Mouse (Mus musculus) cortical plate, adult 2 months (tissue): ENCODE measurements around the gene Ttc23. TPM values are rescaled to one million over a fixed set of nuclear protein-coding genes. Genes with fewer than 3 reads are reported as not detected.
A peak's percentile ranks its signal among the peaks of the same experiment; 100 is the strongest.

Source experiments
- H3K27ac ChIP-seq: fragments of 200-500 bp; 2 replicates; pipeline ENCODE4 v1.5.1; 2012; ENCODE audit warnings: low read length, control low read depth, inconsistent platforms; ENCODE audit not compliant: insufficient read depth
- H3K4me1 ChIP-seq: fragments of 200-500 bp; 2 replicates; pipeline ENCODE4 v1.6.1; 2011; ENCODE audit warnings: low read length; ENCODE audit not compliant: control insufficient read depth, insufficient read depth
- H3K4me3 ChIP-seq: fragments of 200-500 bp; 2 replicates; pipeline ENCODE4 v1.5.1; 2011; ENCODE audit warnings: mild to moderate bottlenecking, low read length, control low read depth; ENCODE audit not compliant: insufficient read depth
- CTCF ChIP-seq: fragments of 200-500 bp; IDR thresholded peaks from 2 replicates; pipeline ENCODE4 v1.5.1; 2011; ENCODE audit warnings: mild to moderate bottlenecking, control low read depth, low read length; ENCODE audit not compliant: insufficient read depth; ENCODE audit errors: extremely low read depth
- POLR2A ChIP-seq: fragments of 200-500 bp; IDR thresholded peaks from 2 replicates; pipeline ENCODE4 v1.6.1; 2011; ENCODE audit warnings: mild to moderate bottlenecking, low read length, control low read depth; ENCODE audit not compliant: insufficient read depth; ENCODE audit errors: extremely low read depth
- polyA plus RNA-seq: library from polyadenylated mRNA; depleted of rRNA; stranded (reverse); fragments of >200 nt; gene quantifications from 2 replicates; pipeline ENCODE4 v1.2.3, GENCODE M21; 2012

Ttc23 gene
- polyA plus RNA-seq, 1 experiment, result 5.4 TPM

DNA sequence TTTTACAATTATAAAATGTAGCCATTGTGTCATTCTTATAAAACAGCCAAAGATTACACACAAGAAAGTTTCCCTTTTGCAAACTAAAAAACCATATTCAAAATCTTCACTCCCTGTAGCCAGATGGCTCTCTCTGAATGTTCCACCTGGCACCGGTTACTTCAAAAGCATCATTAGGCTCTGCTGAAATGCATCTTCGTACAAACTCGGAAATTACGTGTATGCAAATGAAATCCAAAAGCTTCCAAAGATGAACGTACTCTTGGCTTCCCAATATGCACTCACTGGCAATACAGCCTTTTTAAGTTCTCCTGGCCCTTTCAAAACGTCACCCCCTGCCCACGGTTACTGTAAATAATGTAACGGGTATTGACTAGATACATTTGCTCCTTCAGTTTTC is 2.9 kb upstream of the Ttc23 start:
- TF ChIP-seq CTCF (no peak), POLR2A (no peak)
- H3K27ac ChIP-seq, result no peak overlapping the region
- H3K4me3 ChIP-seq, result peak overlapping the region; percentile 78
- peaks cover 3% of the 10 kb centered on the region; the same call in 1 of the 2 replicates for H3K4me1 ChIP-seq

DNA sequence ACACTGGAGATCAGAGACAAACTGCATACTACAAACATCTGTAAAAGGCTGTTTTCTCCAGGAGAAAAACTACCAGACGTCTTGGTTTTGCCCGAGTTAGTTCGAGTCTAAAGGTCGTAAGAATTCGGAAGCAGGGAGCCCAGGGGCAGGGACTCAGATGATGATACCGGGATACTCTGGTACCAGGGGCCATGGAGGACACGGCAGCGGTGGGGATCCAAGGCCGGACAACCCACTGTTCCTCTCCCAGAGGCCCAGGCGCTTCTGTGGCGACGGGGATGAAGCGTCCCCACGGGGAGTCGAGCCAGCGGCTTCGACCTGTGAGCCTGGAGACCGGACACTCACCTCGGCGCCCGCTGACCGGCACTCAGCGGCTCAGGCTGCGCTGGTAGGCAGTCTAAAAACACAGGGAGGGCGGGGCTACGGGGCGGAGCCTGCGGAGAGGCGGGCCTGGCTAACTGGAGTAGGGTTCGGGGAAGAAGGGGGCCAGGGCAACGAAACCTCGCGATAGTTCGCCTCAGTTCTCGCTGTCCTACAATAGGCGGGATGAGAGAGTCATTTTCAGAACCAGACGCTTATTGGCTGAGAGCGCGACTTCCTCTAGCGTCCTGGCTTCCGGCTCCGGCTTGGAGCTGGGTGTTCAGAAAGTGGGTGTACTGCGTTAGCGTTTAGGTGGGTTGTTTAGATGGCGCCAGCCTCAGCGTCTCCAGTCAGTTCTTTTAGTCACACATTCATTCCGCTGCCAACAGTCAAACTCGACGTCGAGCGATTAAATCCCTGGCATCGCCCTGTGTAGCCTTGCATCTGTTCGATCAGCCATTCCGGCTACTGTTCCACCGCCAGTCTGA is 2.2 kb upstream of the Ttc23 start, which contains the start of gene Lrrc28:
Gene Lrrc28, minus strand, starts transcription at position 436 of the 848 bp plus-strand sequence.
- Histone ChIP-seq H3K4me3 (peak within 1 kb of the TSS; percentile 78), H3K27ac (peak within 1 kb of the TSS; percentile 42), H3K4me1 (peaks cover 3% of the 10 kb centered on the region; the same call in 1 of the 2 replicates)
- TF ChIP-seq CTCF (no peak), POLR2A (peak; percentile 100)

DNA sequence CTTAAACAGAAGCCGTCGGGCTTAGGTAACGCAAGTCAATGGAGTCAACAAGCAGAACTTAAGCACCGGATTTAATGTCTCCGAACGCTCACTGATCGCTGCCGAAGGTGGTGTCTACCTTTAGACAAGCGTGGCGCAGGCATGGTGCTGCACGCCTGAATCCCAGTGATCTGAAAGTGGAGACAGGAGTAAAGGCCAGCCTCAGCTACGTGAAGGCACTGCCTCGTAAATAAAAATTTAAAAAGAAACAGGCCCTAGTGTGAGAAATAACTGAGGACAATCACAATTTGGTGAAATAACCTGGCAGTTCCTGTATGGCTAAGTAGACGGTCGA is 1.6 kb upstream of the Ttc23 start:
- Histone ChIP-seq H3K4me3 (peak overlapping the region; percentile 78), H3K4me1 (peaks cover 3% of the 10 kb centered on the region; the same call in 1 of the 2 replicates), H3K27ac (peak overlapping the region; percentile 42)
- TF ChIP-seq CTCF, result no peak
- no peak for TF ChIP-seq POLR2A

DNA sequence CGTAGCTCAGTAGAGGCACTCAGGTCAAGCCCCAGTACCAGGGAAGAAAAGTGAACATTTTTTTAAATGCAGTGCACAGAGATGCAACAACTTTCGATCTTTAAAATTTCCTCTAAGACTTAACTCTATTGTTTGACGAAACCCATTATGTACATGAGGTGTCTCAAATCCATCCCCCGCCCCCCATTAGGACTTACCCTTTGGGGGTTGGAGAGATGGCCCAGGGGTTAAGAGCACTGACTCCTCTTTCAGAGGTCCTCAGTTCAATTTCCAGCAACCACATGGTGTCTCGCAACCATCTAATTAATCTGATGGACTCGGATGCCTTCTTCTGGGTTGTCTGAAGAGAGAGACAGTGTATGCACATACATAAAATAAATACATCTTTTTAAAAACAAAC is 1.1 kb upstream of the Ttc23 start:
- peaks cover 3% of the 10 kb centered on the region; the same call in 1 of the 2 replicates for H3K4me1 ChIP-seq
- TF ChIP-seq CTCF (no peak), POLR2A (no peak)
- peak overlapping the region; percentile 78; the same call in 1 of the 2 replicates for H3K4me3 ChIP-seq
- no peak overlapping the region for H3K27ac ChIP-seq

DNA sequence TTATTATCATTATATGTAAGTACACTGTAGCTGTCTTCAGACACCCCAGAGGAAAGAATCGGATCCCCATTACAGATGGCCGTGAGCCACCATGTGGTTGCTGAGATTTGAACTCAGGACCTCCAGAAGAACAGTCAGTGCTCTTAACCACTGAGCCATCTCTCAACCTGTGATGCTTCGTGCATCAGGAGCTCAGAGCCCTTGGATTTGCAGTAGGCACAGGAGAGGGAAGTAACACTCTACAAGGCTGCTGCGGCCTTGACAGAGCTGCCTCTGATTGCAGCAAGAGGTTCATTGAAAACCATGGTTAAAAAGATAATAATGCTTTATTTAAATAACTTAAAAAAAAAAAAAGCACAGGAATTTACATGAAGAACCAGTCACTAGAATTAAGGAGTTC is 1.2 kb downstream of the Ttc23 start:
- TF ChIP-seq CTCF (no peak), POLR2A (no peak)
- peaks cover 4% of the 10 kb centered on the region for H3K4me1 ChIP-seq

DNA sequence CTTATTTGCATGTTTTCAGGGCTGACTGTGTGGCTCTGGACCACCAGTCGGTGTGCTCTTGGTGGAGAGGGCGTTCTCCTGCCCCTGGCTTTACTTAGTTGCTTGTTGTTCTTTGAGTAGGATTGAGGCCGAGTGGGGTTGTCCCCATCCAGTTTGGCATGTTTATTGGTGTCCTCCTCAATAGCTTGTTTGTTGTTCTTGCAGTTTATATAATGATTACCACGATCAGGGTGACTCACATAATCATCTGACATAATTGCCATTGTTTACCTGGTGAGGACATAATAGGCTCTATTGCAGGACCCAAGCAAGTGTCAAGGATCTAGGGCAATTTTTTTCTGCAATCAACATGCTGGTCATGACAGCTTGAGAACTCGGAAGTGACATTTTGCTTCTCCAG is 5.0 kb downstream of the Ttc23 start:
- Histone ChIP-seq H3K27ac (no peak overlapping the region), H3K4me1 (peaks cover 2% of the 10 kb centered on the region; the same call in 1 of the 2 replicates), H3K4me3 (no peak overlapping the region)
- TF ChIP-seq CTCF, result no peak
- no peak for TF ChIP-seq POLR2A

More for the DNA sequence above, 1.2 kb downstream of the Ttc23 start:
- Histone ChIP-seq H3K4me3 (no peak overlapping the region), H3K27ac (no peak overlapping the region)

DNA sequence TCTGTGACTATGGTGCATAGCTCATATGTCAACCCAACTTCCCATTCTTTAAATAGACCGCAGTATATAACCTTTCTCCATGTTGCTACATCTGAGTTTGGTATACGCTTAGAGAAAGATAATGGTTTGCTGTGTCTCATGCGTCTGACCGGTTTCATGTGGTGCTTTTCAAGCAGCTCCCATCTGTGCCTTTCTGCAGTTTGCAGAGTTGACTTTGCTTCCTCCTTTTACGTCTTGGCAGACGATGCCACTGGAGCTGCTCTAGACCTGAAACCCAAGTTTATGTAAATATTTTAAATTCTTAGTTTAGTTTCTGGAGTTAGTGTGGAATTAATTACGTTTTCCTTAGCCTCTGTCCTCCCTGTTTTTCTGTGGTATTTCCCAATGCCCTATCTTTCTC is 7.5 kb downstream of the Ttc23 start:
- peaks cover 2% of the 10 kb centered on the region; the same call in 1 of the 2 replicates for H3K4me1 ChIP-seq
- no peak overlapping the region for H3K4me3 ChIP-seq
- TF ChIP-seq CTCF, result no peak
- no peak for TF ChIP-seq POLR2A

DNA sequence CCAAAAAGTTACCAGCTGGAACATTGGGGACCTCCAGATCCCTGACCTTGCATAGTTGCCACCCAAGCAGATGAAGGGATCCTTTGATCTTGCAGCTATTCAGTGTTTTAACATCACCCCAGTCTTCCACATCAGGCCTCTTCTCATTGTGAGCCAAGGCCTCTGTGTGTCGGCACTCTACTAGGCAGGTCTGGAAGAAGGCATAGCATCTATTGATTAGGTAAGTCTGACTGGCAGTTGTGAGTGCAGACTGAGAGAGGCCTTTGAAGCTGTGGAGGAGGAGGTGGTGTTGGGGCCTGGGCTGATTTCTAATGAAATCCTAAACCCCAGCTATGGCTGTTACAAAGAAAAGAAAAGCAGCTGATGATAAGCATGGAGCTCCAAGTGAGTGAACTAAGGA is 8.0 kb downstream of the Ttc23 start:
- no peak overlapping the region for H3K4me3 ChIP-seq
- H3K27ac ChIP-seq, result no peak overlapping the region
- peaks cover 2% of the 10 kb centered on the region; the same call in 1 of the 2 replicates for H3K4me1 ChIP-seq
- TF ChIP-seq CTCF (no peak), POLR2A (no peak)

More for the DNA sequence above, 7.5 kb downstream of the Ttc23 start:
- H3K27ac ChIP-seq, result no peak overlapping the region

DNA sequence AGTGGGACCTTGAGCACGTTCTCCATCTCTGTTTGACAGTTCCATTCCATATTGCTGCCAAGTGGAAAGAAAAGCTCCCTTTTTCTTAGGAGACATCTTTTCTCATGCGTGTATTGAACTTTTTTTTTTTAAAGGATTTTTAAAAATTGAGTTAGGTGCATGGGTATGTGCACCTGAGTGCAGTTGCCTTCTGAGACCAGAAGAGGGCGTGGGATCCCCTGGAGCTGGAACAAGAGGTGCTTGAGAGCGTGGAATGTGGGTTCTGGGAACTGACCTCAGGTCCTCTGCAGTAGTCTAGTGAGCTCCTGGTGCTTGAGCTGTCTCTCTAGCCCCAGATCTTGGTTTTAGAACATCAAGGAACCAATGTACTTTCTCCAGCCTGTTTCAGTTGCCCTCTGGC is 10.9 kb downstream of the Ttc23 start:
- Histone ChIP-seq H3K27ac (no peak overlapping the region), H3K4me1 (no peaks in the 10 kb centered on the region), H3K4me3 (no peak overlapping the region)
- TF ChIP-seq CTCF (no peak), POLR2A (no peak)

DNA sequence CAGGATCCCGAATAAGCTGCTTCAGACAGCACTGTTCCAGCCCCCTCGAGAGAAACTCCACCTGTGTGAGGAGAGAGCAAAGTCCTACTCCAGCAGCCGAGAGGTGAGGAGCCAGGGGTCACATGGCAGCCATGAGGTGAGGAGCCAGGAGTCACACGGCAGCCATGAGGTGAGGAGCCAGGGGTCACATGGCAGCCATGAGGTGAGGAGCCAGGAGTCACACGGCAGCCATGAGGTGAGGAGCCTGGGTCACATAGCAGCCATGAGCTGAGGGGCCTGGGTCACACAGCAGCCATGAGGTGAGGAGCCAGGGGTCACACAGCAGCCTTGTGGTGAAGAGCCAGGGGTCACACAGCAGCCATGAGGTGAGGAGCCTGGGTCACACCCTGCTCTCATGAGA is 15.2 kb downstream of the Ttc23 start:
- Histone ChIP-seq H3K4me3 (no peak overlapping the region), H3K4me1 (no peaks in the 10 kb centered on the region), H3K27ac (no peak overlapping the region)
- no peak for TF ChIP-seq CTCF
